Mouse (Mus musculus) 3134 (cell line): ENCODE data around the gene Hsd17b11.
"Not testable (repeated sequence)": the region's sequence is repeated elsewhere in the genome, so short reads cannot be mapped to it uniquely, and the experiment has no call there.

ENCODE experiments used
- DNase-seq: peaks from one replicate; pipeline ENCODE4 v3.0.0-alpha.2; 2011; ENCODE audit warnings: low spot score; ENCODE audit not compliant: insufficient read length; ENCODE audit errors: extremely low read depth

Hsd17b11 gene

DNA sequence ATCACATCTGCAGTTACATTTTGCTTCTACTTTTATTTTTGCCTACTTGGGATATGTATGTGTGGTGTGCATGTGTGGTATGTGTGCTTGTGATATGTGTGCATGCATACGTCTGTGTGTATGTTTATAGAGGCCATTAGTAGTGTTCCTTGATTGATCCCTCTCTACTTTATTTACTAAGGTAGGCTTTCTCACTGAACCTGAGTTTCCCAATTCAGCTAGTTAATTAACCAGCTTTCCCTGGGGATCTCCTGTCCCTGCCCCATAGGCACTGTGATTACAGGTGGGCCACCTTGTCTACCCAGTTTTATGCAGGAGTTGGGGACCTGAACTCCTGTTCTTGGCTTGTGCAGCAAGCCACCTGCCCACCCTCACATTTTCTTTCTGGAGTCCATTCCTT, 15.0 kb upstream of the Hsd17b11 start:
- DNase-seq, result no peak

DNA sequence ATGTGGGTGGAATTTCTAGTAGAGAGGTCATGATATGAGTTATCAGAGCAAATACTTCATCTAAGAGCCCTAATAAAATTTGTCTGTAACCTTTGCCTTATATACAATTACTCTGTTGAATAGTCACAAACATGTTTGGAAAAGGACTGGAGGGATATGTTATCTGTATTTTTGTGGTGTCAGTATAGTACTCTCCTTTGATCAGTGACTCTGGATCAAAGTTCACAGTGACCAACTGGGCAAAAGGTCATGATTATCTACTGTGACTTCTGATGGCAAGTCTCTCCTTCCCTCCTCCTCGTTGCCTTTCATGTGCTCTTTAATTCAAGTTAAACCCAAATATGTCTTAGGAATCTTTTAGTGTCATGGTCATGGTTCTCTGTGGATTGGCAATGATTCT, 14.1 kb upstream of the Hsd17b11 start:
- no peak for DNase-seq

DNA sequence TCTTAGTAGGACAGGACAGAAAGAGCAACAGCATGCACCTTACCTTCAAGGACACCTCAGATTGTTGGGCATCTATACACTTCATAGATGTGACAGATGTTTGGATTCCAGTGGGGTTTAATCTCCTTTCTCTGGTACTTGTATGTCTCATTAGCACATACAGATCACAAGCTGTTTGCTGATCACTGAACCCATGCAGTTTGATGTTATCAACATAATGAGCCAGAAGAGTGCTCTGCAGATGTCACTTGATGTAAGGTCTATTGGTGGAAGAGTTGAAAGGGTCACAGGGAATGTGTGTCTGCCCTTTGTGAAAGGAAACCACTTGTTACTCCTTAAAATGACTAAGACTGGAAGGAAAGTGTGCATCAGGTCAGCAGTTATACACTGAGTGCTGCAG, 13.3 kb upstream of the Hsd17b11 start:
- DNase-seq, result no peak

- DNase-seq, result no peak
These were observed 10.8 kb upstream of the Hsd17b11 start for GRCm38 (mm10) chr5:104032434-104033097.

GRCm38 (mm10) chr5:104025245-104025854, 3.6 kb upstream of the Hsd17b11 start:
- DNase-seq, result no peak

DNA sequence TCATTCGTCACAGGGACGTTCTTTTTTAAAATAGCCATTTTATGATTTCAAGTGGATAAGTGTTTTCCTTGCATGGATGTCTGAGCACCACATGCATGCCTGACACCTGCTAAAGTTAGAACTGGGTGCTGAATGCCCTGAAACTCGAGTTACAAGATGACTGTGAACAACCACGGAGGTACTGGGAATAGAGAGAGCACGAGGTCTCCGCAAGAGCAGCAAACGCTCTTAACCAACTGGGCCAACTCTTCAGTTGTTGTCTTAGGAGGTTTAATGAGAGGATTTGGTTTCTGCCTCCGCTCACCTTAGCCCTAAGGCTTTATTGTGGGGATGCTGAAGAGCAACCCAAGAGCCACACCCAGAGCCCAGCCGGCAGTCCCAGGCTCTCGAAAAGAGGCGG, 3.0 kb upstream of the Hsd17b11 start:
- DNase-seq, result no peak

GRCm38 (mm10) chr5:104024193-104024592, 2.5 kb upstream of the Hsd17b11 start:
- not testable (repeated sequence) for DNase-seq

- DNase-seq, result no peak
These were observed 1.7 kb upstream of the Hsd17b11 start for GRCm38 (mm10) chr5:104023289-104024020.

DNA sequence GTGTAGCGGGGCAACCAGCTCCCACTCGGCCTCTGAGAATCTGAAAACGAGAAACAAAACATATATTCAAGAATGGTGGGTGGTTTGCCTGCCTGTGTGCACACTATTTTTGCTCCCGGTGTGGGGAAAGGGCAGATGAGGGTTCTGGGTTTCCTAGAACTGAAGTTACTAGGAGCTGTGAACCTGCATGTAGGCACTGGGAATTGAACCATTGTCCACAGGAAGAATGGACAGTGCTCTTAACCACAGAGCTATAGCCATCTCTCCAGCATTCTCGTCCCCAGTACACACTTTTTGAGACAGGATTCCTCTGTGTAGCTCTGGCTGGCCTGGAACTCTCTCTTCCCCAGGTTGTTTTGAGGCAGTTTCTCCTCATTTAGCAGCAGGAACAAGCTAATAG, 839 bp upstream of the Hsd17b11 start:
- no peak for DNase-seq

DNA sequence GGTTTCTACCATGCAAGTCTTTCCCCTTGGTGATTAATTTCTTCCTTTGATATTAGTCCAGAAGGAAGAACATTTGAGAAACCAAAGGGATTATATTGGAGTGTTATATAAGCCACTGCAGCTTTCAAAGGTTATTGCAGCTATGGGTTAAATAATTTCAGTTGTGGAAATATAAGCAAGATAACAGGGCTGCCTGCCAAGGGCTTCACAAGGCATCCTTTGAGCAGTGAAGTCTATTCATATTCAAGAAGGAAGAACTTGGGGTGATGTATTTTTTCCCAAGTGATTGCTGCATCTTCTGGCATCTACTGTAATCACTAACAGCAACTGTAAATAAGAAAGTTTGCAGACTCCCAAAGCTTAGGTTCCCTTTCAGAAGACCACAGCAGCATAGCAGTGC, 10.3 kb downstream of the Hsd17b11 start:
- no peak for DNase-seq

DNA sequence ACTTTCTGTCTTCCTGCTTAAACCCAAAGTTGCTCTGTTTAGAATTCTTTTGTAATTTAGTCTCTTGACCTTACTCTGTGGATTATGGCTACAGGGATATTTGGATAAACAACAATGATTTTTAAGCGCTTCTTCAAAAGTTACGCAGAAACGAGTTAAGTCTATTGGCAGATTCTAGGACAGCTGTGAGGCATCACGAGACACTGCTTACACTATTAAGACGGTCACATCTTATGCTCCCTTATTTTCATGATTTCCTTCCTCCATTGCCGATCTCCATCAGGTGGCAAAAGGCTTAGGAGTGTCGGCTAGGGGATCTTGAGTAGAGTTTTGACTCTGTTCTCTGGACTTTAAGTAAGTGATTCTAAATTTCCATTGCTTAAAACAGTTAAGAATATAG, 11.5 kb downstream of the Hsd17b11 start:
- no peak for DNase-seq

DNA sequence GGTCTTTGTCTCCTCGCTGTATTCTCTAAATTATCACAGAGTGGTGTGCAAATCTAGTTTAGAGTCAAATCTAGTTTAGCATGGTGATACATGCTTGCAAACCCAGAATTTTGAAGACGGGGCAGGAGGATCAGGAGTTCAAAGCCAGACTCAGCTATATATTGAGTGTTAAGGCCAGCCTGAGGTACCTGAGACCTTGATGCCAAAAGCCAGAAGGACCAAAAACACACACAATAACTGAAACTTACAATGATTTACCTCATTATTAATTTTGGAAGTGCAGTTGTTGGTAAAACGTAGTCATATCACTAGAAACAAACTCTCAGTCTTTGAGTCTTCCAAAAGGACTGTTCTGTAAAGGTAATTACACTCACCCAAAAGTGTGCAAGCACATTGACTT, 12.3 kb downstream of the Hsd17b11 start:
- no peak for DNase-seq

- no peak for DNase-seq
These were observed 13.9 kb downstream of the Hsd17b11 start for GRCm38 (mm10) chr5:104007801-104008200.

- DNase-seq, result no peak
These were observed 14.9 kb downstream of the Hsd17b11 start for GRCm38 (mm10) chr5:104006811-104007210.

DNA sequence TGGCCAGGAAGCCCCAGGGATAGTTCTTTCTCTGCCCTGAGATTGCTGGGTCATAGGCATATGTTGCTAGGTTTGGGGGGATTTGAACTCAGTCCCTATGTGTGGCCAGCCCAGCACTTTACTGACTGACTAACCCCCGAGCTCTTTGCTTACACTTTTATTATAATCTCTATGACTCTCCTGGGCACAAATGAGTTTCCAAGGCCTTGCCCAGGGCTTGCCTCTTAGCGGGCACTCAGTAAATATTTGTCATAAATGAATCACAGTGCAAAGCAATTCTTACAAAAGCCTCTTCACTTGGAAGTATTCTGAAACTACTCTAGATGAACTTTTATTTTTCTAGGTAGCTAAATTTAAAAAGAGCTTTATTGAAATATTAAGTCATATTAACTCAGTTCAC, 17.8 kb downstream of the Hsd17b11 start:
- no peak for DNase-seq

DNA sequence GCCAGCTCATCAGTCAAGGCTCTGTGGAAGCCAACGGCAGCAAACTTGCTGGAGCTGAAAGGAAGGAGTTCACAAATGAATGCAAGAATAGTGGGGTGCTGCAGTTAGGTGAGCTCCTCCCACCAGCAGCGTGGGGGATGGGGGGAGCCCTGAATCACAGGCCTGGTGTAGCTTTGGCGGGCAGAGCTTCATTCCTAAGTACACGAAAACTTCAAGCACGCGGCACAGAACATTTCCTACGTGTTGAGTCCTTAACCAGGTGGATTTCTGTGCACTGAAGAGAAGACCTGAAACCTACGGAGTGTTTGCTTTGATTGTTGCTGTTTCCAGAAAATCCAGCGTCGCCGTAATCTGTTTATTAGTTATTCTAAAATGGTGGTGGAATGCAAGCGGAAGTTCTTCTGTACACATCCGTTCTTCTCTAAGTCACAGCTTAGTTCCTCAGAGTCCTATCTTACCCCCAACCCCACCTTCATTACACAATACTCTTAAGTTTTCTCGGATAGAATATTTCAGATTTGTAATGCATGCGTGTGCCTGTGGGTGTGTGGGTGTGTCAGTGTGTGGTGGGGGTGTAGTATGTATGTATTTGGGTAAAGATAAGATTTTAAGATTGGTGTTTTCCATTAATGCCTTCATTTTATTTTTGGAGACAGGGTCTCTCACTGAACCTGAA, 18.3 kb downstream of the Hsd17b11 start:
- no peak for DNase-seq

GRCm38 (mm10) chr5:104002549-104003255, 19.0 kb downstream of the Hsd17b11 start:
- no peak for DNase-seq

- DNase-seq, result no peak
These were observed 22.0 kb downstream of the Hsd17b11 start for GRCm38 (mm10) chr5:103999738-104000137.

GRCm38 (mm10) chr5:103998739-103999138, 23.0 kb downstream of the Hsd17b11 start:
- DNase-seq, result no peak

DNA sequence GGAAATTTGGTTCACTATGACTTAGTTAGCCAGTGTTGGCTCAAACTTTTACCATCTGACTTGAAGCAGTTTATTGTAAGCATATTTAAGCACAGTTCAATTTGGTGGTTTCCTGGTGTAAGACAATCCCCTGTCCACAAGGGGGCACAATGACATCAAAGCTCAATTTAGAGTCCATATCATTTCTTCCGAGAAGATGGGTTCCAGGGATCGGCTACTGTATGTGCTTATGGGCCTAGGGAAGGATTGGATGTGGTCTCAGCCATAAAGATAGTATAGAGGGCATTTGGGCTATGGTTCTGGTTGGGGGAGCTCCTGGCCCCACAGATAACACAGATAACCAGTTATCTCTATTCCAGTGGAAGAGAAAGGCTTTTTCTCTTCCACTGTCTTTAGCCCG, 26.5 kb downstream of the Hsd17b11 start:
- DNase-seq, result no peak

DNA sequence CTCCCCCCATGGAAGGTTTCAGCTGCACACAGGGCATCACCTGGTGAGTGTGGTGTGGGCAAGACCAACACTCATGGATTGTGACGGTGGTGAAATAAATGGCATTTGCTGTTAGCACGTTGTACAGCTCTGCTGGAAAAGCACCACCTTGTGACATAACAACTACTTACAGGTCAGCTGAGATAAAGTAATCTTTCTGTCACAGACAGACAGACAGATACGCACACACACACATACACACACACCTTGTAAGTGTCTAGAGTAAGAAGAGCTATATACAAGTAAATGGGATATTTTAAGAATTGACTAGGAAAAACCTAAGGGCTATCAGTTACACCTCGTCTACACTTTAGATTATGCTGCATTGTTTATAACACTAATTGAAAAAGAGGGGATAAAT, 27.1 kb downstream of the Hsd17b11 start:
- no peak for DNase-seq
